Mouse (Mus musculus) embryonic facial prominence, embryonic 14.5 days (tissue): ENCODE data around the gene Hspb7. TPM values are rescaled to one million over a fixed set of nuclear protein-coding genes. Genes with fewer than 3 reads are reported as not detected.

ENCODE experiments used
- ATAC-seq: fragments of 200-750 bp; cut with Nextera tagmentation; 2 replicates; pipeline ENCODE4 v1.8.0; 2017; ENCODE audit warnings: low read depth, moderate number of reproducible peaks, moderate TSS enrichment
- DNase-seq: peaks from one replicate; pipeline ENCODE4 v3.0.0-alpha.2; 2015; ENCODE audit warnings: low spot score
- H3K27ac ChIP-seq: fragments of 300-500 bp; sonication (generic); replicated peaks from 2 replicates; pipeline ENCODE4 v1.5.1; 2014; ENCODE audit warnings: low read depth, mild to moderate bottlenecking, low read length, moderate library complexity
- H3K27me3 ChIP-seq: fragments of 300-500 bp; sonication (generic); replicated peaks from 2 replicates; pipeline ENCODE4 v1.6.1; 2014; ENCODE audit warnings: low read length; ENCODE audit not compliant: control insufficient read depth, insufficient read depth
- H3K36me3 ChIP-seq: fragments of 300-500 bp; sonication (generic); 2 replicates; pipeline ENCODE4 v1.6.1; 2014; ENCODE audit warnings: low read length, mixed read lengths; ENCODE audit not compliant: control insufficient read depth, insufficient read depth
- H3K4me1 ChIP-seq: fragments of 300-500 bp; sonication (generic); 2 replicates; pipeline ENCODE4 v1.6.1; 2014; ENCODE audit warnings: antibody characterized with exemption, low read length; ENCODE audit not compliant: control insufficient read depth, insufficient read depth
- H3K4me2 ChIP-seq: fragments of 300-500 bp; sonication (generic); 2 replicates; pipeline ENCODE4 v1.6.1; 2014; ENCODE audit warnings: low read depth, mild to moderate bottlenecking, low read length, moderate library complexity, mixed read lengths
- H3K4me3 ChIP-seq: fragments of 300-500 bp; sonication (generic); 2 replicates; pipeline ENCODE4 v1.5.1; 2014; ENCODE audit warnings: low read depth, mild to moderate bottlenecking, low read length
- H3K9ac ChIP-seq: fragments of 300-500 bp; sonication (generic); 2 replicates; pipeline ENCODE4 v1.6.1; 2014; ENCODE audit warnings: low read depth, mild to moderate bottlenecking, low read length, moderate library complexity, mixed read lengths
- H3K9me3 ChIP-seq: fragments of 300-500 bp; sonication (generic); 2 replicates; pipeline ENCODE4 v1.6.1; 2016; ENCODE audit warnings: low read length; ENCODE audit not compliant: control insufficient read depth
- WGBS: fragments of 180-500 bp; shearing (Covaris S2); extraction: QIAGEN DNeasy Blood & Tissue Kit; methylation state at CpG from one replicate; pipeline ENCODE4 v1.1.7; 2014; 5-methylcytosine and 5-hydroxymethylcytosine counted together
- polyA plus RNA-seq: library from polyadenylated mRNA; unstranded; fragments of >200 nt; fragmentation: Nextera tagmentation; extraction: Ambion mirVana; gene quantifications from 2 replicates; pipeline ENCODE4 v1.2.1, GENCODE M21; 2014

Gene Hspb7
- polyA plus RNA-seq, 1 experiment from 2014 or later, result 8.8 TPM

DNA sequence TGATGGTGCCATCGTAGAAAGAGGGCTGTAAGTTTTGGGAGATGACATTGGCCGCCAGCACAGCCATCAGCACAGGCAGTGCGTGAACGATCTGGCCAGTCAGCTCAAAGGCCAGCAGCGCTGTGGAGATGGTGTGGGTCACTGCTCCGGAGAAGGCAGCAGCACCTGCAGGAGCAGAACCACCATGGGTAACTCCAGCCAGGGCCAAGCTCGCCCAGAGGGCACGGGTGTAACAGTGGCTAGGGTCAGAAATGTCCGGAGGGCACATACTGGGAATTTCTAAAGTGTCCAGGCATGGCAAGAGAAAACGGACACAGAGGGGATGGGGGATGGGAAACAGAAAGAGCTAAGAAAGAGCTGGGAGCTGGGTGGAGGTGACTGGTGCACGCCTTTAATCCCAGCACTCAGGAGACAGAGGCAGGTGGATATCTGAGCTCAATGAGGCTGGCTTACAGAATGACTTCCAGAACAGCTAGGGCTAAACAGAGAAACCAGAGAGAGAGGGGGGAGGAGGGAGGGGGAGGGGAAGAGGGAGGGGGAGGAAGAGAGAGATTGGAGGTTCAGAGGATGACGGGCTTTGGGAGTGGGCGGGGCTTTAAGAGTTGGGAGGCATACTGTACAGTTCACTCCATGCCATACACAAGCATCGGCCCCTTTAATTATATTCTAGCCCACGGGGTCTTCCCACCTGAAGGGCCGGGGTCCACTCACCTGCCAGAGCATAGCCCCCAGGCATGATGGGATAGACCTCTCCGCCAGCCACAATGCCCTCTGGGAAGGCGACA lies 31.0 kb upstream of the Hspb7 start:
- ATAC-seq (no peak), DNase-seq (no peak)
- peaks cover 3% of the 10 kb centered on the region for H3K27me3 ChIP-seq
- no peaks in the 10 kb centered on the region for H3K9me3 ChIP-seq
- WGBS, result 72% methylated on average over 18 of the region's 18 CpGs
- H3K9ac ChIP-seq, result no peak overlapping the region
- H3K4me1 ChIP-seq, result no peaks in the 10 kb centered on the region
- no peak overlapping the region for H3K27ac ChIP-seq
- H3K4me2 ChIP-seq, result no peak overlapping the region
- H3K4me3 ChIP-seq, result no peak overlapping the region
- H3K36me3 ChIP-seq, result no peaks in the 10 kb centered on the region

DNA sequence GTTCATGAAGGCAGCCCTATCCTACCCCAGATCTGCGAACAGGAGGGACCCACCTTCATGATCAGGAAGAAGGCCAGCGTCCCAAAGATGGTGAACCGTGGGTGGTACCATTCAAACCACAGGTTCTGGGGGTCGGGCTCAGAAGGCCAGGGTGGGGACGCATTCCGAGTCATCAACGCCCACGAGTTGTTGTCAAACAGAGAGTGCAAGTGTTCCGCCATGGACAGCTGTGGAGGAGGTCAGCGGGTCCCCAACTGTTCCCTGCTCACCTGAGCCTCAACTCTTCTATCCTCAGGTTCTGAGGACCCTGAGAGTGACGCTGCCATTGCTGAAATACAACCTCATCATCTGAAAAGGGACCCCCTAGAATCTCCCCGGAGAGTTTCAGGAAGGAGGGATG lies 29.3 kb upstream of the Hspb7 start:
- no peak for ATAC-seq
- Histone ChIP-seq H3K27me3 (no peaks in the 10 kb centered on the region), H3K27ac (no peak overlapping the region), H3K4me2 (no peak overlapping the region), H3K9me3 (no peaks in the 10 kb centered on the region), H3K36me3 (no peaks in the 10 kb centered on the region), H3K9ac (no peak overlapping the region), H3K4me1 (no peaks in the 10 kb centered on the region), H3K4me3 (no peak overlapping the region)
- 82% methylated on average over 12 of the region's 12 CpGs for WGBS
- no peak for DNase-seq

DNA sequence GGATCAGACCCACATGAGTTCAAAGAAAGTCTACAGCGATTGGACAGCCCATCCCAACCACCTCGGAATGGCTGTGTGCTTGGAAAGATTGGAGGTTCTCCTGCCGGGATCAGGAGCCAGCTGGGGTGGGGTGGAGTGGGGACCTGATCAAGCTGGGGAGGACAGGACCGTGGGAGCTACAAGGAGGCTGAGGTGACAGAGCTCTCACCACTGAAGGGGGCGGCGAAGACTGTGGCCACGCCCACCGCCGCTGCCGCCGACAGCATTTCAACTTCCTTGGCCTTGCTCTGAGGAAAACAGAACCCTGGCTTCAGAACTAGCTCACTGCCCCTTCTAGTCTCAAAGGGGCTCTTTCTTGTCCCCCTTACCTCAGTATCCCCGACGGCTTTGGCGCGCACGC lies 25.8 kb upstream of the Hspb7 start:
- no peak overlapping the region for H3K27ac ChIP-seq
- H3K36me3 ChIP-seq, result no peaks in the 10 kb centered on the region
- WGBS, result 11% methylated on average over 5 of the region's 16 CpGs
- no peaks in the 10 kb centered on the region for H3K4me1 ChIP-seq
- no peak overlapping the region for H3K4me3 ChIP-seq
- DNase-seq (no peak), ATAC-seq (no peak)
- H3K27me3 ChIP-seq, result no peaks in the 10 kb centered on the region
- H3K4me2 ChIP-seq, result peak overlapping the region; percentile 20; the same call in 1 of the 2 replicates
- H3K9me3 ChIP-seq, result no peaks in the 10 kb centered on the region
- H3K9ac ChIP-seq, result no peak overlapping the region

DNA sequence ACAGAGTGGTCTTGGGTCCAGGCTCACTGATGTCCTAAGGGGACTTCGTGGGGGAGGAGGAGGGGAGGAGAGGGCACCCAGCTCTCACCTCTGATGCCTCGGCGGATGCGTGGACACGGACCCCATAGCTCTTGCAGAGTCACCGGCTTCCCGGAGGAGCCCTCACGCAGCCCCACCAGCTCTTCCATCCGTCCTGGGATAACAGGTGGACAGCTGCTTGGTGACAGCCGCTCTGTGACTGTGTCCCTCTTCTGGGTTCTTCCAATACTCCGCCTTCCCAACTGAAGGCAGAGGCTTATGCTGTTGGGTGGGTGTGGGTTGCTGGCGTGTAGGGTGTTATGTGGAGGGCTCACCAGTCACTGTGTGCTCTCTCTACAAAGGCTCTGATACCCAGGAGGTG lies 22.7 kb upstream of the Hspb7 start:
- ATAC-seq, result no peak; the same call in 1 of the 2 replicates
- WGBS, result 71% methylated on average over 12 of the region's 12 CpGs
- H3K27ac ChIP-seq, result no peak overlapping the region
- no peak overlapping the region for H3K4me2 ChIP-seq
- no peak overlapping the region for H3K4me3 ChIP-seq
- H3K27me3 ChIP-seq, result no peaks in the 10 kb centered on the region
- H3K4me1 ChIP-seq, result no peaks in the 10 kb centered on the region
- no peak overlapping the region for H3K9ac ChIP-seq
- no peaks in the 10 kb centered on the region for H3K9me3 ChIP-seq
- DNase-seq, result no peak
- H3K36me3 ChIP-seq, result no peaks in the 10 kb centered on the region

DNA sequence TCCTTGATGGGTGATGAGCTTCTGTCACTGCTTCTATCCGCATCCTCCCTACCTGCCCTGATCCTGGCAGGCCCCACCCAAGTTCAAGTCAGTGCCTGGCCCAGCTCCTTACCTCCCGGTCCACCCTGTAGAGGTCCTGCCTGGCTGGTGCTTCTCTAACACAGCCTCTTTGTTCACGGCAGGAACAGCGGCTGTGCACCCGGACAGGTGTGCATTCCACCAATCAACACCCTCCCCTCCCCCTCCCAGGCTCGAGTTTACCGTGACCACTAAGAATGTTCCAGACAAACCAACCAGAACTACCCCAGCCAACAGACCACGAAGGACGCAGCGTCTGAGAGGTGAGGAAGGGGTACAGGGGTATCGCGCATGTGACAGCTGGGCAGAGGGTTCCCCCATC lies 22.0 kb upstream of the Hspb7 start, which contains the start of gene Clcnka:
Gene Clcnka (minus strand): TSS at position 180 of the 400 bp plus-strand sequence.
- Histone ChIP-seq H3K9ac (no peak within 1 kb of the TSS), H3K4me1 (no peaks in the 10 kb centered on the region), H3K27ac (no peak within 1 kb of the TSS), H3K4me3 (no peak within 1 kb of the TSS), H3K4me2 (no peak within 1 kb of the TSS), H3K36me3 (no peaks in the 10 kb centered on the region), H3K9me3 (no peaks in the 10 kb centered on the region), H3K27me3 (no peaks in the 10 kb centered on the region)
- ATAC-seq, result no peak; the same call in 1 of the 2 replicates
- no peak for DNase-seq
- 43% methylated on average over 12 of the region's 12 CpGs for WGBS

DNA sequence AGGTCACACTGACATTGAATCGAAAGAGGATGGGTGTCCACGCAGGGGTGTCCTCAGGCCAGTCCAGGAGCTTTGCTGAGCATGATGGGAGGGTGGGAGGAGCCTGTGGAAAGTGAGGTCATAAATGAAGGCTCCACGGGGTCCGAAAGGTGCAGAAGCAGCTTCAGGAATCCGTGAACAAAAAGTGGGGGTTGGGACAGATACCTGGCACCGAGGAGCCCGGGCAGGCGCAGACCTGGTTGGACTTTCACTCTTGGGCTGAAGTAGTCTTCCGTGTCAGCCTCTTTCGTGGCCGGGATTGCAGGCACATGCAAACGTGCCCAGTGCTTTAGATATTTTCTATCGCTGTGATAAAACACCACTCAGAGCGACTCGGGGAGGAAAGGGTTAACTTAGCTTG lies 20.4 kb upstream of the Hspb7 start:
- ATAC-seq, result no peak
- H3K4me2 ChIP-seq, result no peak overlapping the region
- no peak for DNase-seq
- H3K36me3 ChIP-seq, result no peaks in the 10 kb centered on the region
- no peaks in the 10 kb centered on the region for H3K27me3 ChIP-seq
- no peaks in the 10 kb centered on the region for H3K9me3 ChIP-seq
- no peak overlapping the region for H3K4me3 ChIP-seq
- no peak overlapping the region for H3K9ac ChIP-seq
- WGBS, result 86% methylated on average over 15 of the region's 15 CpGs
- H3K4me1 ChIP-seq, result no peaks in the 10 kb centered on the region
- H3K27ac ChIP-seq, result no peak overlapping the region

DNA sequence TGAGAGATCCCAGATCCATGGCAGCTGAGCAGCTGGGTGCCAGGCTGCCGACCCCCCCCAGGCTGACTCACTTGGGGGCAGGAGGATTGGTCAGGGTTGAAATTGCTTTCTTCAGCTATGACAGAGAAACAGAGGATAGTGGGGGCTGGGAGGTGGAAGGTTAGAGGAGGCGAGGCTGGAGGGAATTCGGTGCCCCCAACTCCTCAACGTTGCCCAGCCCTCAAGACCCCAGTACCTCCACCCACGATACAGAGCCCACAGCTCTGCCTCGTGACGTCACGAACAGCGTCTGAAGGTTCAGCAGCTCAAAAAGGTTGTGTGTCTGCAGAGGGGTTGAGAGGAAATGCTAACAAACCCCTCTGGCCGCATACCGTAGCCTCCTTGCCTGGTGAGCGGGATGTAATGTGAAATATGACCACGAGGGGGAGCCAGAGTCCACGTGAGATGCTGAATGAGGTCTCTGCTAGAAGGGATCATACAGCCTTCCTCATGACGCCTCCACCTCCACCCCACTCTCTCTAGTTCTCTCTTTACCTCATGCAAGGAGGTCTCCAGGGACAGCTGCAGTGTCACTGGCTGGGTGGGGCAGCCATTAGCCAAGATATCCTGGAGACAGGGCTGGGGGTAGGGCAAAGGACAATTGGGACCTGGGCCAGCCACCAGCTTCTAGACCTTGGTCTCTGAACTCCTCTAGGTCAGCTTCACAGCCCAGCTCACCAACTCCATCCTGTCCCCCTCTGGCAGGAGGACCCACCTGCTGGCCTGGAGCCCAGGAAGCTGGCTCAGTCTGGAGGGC lies 15.9 kb upstream of the Hspb7 start:
- ATAC-seq, result peak; percentile 92

DNA sequence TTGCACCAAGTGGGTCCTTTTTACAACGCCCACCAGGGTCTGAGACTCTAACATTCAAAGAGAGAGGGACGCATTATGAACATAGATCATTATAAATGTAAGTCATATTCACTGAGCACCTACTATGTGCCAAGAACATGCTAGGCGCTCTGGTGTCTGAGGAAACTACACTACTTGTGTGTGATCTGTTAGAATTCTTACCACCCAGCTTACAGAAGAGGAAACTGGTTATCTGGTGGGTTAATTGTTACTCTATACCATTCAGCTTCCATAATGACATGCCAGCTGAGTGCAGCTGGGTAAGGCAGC lies 15.3 kb upstream of the Hspb7 start:
- DNase-seq, result no peak
- no peak for ATAC-seq
- no peak overlapping the region for H3K4me3 ChIP-seq
- H3K27me3 ChIP-seq, result no peaks in the 10 kb centered on the region
- WGBS, result 75% methylated on average over 3 of the region's 3 CpGs
- H3K9me3 ChIP-seq, result no peaks in the 10 kb centered on the region
- no peak overlapping the region for H3K9ac ChIP-seq
- H3K36me3 ChIP-seq, result no peaks in the 10 kb centered on the region
- H3K4me1 ChIP-seq, result no peaks in the 10 kb centered on the region
- no peak overlapping the region for H3K4me2 ChIP-seq
- no peak overlapping the region for H3K27ac ChIP-seq

More for the DNA sequence above, 15.9 kb upstream of the Hspb7 start:
- H3K4me2 ChIP-seq, result peak overlapping the region; percentile 45
- WGBS, result 13% methylated on average over 12 of the region's 15 CpGs
- no peaks in the 10 kb centered on the region for H3K4me1 ChIP-seq
- no peaks in the 10 kb centered on the region for H3K9me3 ChIP-seq
- H3K27me3 ChIP-seq, result no peaks in the 10 kb centered on the region
- no peaks in the 10 kb centered on the region for H3K36me3 ChIP-seq
- H3K27ac ChIP-seq, result no peak overlapping the region
- peak; percentile 82 for DNase-seq
- H3K9ac ChIP-seq, result peak overlapping the region; percentile 37
- H3K4me3 ChIP-seq, result peak overlapping the region; percentile 13; the same call in 1 of the 2 replicates
